ENCODE assay signal across 12 mouse cellular contexts in genomic region chr2:60697530-60697929, GRCm38 (mm10). TPM values are rescaled to one million over a fixed set of nuclear protein-coding genes. Genes with fewer than 3 reads are reported as not detected.
DNase-seq lines count a peak whose midpoint lies in the region; ATAC-seq and TF ChIP-seq lines count a peak whose summit lies in the region.
"Had no signal": no experiment of that assay in that cellular context is flagged by ENCODE, and none has a peak within 500 bp of the region (broad histone marks: within the 10 kb centered on the region; RNA-seq: fewer than 3 reads in every experiment).

No protein-coding gene starts in this region.

- H3K9me3 ChIP-seq in heart, embryonic 12.5 days (replicated peaks), result no peaks in the 10 kb centered on the region
- no peaks in the 10 kb centered on the region for H3K9me3 ChIP-seq in midbrain, embryonic 16.5 days (replicated peaks; ENCODE audit: control insufficient read depth, low read length, poor library complexity, severe bottlenecking)
- no peaks in the 10 kb centered on the region for H3K9me3 ChIP-seq in midbrain, postnatal 0 days (ENCODE audit: low read length)
- H3K9me3 ChIP-seq in hindbrain, postnatal 0 days (ENCODE audit: low read length), result no peaks in the 10 kb centered on the region
- no peaks in the 10 kb centered on the region for H3K9me3 ChIP-seq in stomach, postnatal 0 days (ENCODE audit: control insufficient read depth, low read length)

- no peak overlapping the region for H3K9ac ChIP-seq in heart, embryonic 12.5 days
- H3K9ac ChIP-seq in midbrain, embryonic 16.5 days (ENCODE audit: low read depth, low read length), result no peak overlapping the region
- H3K9ac ChIP-seq in midbrain, postnatal 0 days (replicated peaks; ENCODE audit: low read length, poor library complexity, severe bottlenecking), result no peak overlapping the region
- no peak overlapping the region for H3K9ac ChIP-seq in hindbrain, postnatal 0 days (replicated peaks; ENCODE audit: low read length)
- H3K9ac ChIP-seq in stomach, postnatal 0 days (ENCODE audit: low read length), result no peak overlapping the region

- peaks cover 50% of the 10 kb centered on the region for H3K4me1 ChIP-seq in heart, embryonic 12.5 days (replicated peaks)
- no peaks in the 10 kb centered on the region for H3K4me1 ChIP-seq in midbrain, embryonic 16.5 days (ENCODE audit: control insufficient read depth, insufficient read depth, low read length)
- no peaks in the 10 kb centered on the region for H3K4me1 ChIP-seq in midbrain, postnatal 0 days (ENCODE audit: insufficient read depth, low read length)
- H3K4me1 ChIP-seq in hindbrain, postnatal 0 days (ENCODE audit: insufficient read depth, low read length), result no peaks in the 10 kb centered on the region
- H3K4me1 ChIP-seq in stomach, postnatal 0 days (replicated peaks; ENCODE audit: control insufficient read depth, insufficient read depth), result peaks cover 7% of the 10 kb centered on the region; the same call in 1 of the 2 replicates

- H3K36me3 ChIP-seq in heart, embryonic 12.5 days, result no peaks in the 10 kb centered on the region
- H3K36me3 ChIP-seq in midbrain, embryonic 16.5 days (ENCODE audit: control insufficient read depth, insufficient read depth, low read length), result no peaks in the 10 kb centered on the region
- no peaks in the 10 kb centered on the region for H3K36me3 ChIP-seq in midbrain, postnatal 0 days (ENCODE audit: insufficient read depth, low read length)
- H3K36me3 ChIP-seq in hindbrain, postnatal 0 days (ENCODE audit: insufficient read depth, low read length), result no peaks in the 10 kb centered on the region
- no peaks in the 10 kb centered on the region for H3K36me3 ChIP-seq in stomach, postnatal 0 days (ENCODE audit: control insufficient read depth, insufficient read depth, low read length)

- no peak for ATAC-seq in heart, embryonic 12.5 days (ENCODE audit: insufficient number of reproducible peaks, low FRiP score)
- ATAC-seq in midbrain, embryonic 16.5 days, result peak; percentile 69
- ATAC-seq in midbrain, postnatal 0 days (ENCODE audit: low FRiP score), result no peak
- peak; percentile 19; the same call in 1 of the 2 replicates for ATAC-seq in hindbrain, postnatal 0 days
- no peak for ATAC-seq in stomach, postnatal 0 days (ENCODE audit: low FRiP score, low TSS enrichment)
- no peak for ATAC-seq in granulocyte monocyte progenitor cell, adult 5-6 weeks (replicated peaks; ENCODE audit: poor library complexity, severe bottlenecking)
- ATAC-seq: activated CD4-positive, CD25-positive, alpha-beta regulatory T cell, adult 4 months; inflammation-experienced regulatory T-cells, adult 6 months had no signal

- H3K4me3 ChIP-seq in heart, embryonic 12.5 days, result no peak overlapping the region
- no peak overlapping the region for H3K4me3 ChIP-seq in midbrain, embryonic 16.5 days (ENCODE audit: low read depth, low read length)
- no peak overlapping the region for H3K4me3 ChIP-seq in midbrain, postnatal 0 days (ENCODE audit: low read depth, low read length)
- H3K4me3 ChIP-seq in hindbrain, postnatal 0 days (ENCODE audit: low read length), result no peak overlapping the region
- no peak overlapping the region for H3K4me3 ChIP-seq in stomach, postnatal 0 days (ENCODE audit: low read depth, low read length)

- intact Hi-C loops in heart, postnatal 25 days (cut with DNase I), result no loop called here
- intact Hi-C loops in left cerebral cortex, postnatal 36 days (cut with DNase I), result no loop called here

- H3K4me2 ChIP-seq in heart, embryonic 12.5 days, result no peak overlapping the region
- no peak overlapping the region for H3K4me2 ChIP-seq in midbrain, embryonic 16.5 days (ENCODE audit: low read length)
- H3K4me2 ChIP-seq in midbrain, postnatal 0 days (ENCODE audit: low read depth, low read length, poor library complexity, severe bottlenecking), result no peak overlapping the region
- H3K4me2 ChIP-seq in hindbrain, postnatal 0 days (ENCODE audit: low read depth, low read length), result no peak overlapping the region
- no peak overlapping the region for H3K4me2 ChIP-seq in stomach, postnatal 0 days (replicated peaks; ENCODE audit: low read depth)

- no peak for TF ChIP-seq CTCF in midbrain, postnatal 0 days (IDR thresholded peaks at IDR 0.05)
- TF ChIP-seq CTCF in hindbrain, postnatal 0 days (IDR thresholded peaks at IDR 0.05; ENCODE audit: low read depth), result no peak
- TF ChIP-seq CTCF in stomach, postnatal 0 days (IDR thresholded peaks at IDR 0.05; ENCODE audit: low read depth), result no peak

- TF ChIP-seq EP300 in stomach, postnatal 0 days (optimal IDR thresholded peaks at IDR 0.05), result no peak

- WGBS in heart, embryonic 12.5 days, result 75% methylated on average over 7 of the region's 7 CpGs
- 54% methylated on average over 7 of the region's 7 CpGs for WGBS in midbrain, embryonic 16.5 days
- WGBS in midbrain, postnatal 0 days, result 52% methylated on average over 7 of the region's 7 CpGs
- WGBS in hindbrain, postnatal 0 days, result 42% methylated on average over 7 of the region's 7 CpGs
- WGBS in stomach, postnatal 0 days, result 57% methylated on average over 7 of the region's 7 CpGs

- peak overlapping the region; percentile 96 for H3K27ac ChIP-seq in heart, embryonic 12.5 days (ENCODE audit: poor library complexity, severe bottlenecking)
- H3K27ac ChIP-seq in midbrain, embryonic 16.5 days (ENCODE audit: low read length), result no peak overlapping the region
- no peak overlapping the region for H3K27ac ChIP-seq in midbrain, postnatal 0 days (ENCODE audit: low read depth, low read length)
- no peak overlapping the region for H3K27ac ChIP-seq in hindbrain, postnatal 0 days
- H3K27ac ChIP-seq in stomach, postnatal 0 days (replicated peaks), result peak overlapping the region; percentile 56
- H3K27ac ChIP-seq: macrophage had no signal

- DNase-seq in heart, postnatal 25 days (ENCODE audit: low spot score), result no peak
- DNase-seq in midbrain, postnatal 0 days (ENCODE audit: low spot score), result no peak
- no peak for DNase-seq in hindbrain, postnatal 0 days (ENCODE audit: low spot score)
- no peak for DNase-seq in stomach, postnatal 0 days (ENCODE audit: low spot score)
- DNase-seq in left cerebral cortex, postnatal 36 days (ENCODE audit: low spot score in 2 of 2), result no peak
- DNase-seq: cerebellum, adult 11-12 months had no signal

- H3K27me3 ChIP-seq in heart, embryonic 12.5 days (replicated peaks), result no peaks in the 10 kb centered on the region
- H3K27me3 ChIP-seq in midbrain, embryonic 16.5 days (ENCODE audit: control insufficient read depth, insufficient read depth, low read depth, low read length), result no peaks in the 10 kb centered on the region
- H3K27me3 ChIP-seq in midbrain, postnatal 0 days (ENCODE audit: insufficient read depth, low read length), result no peaks in the 10 kb centered on the region
- H3K27me3 ChIP-seq in hindbrain, postnatal 0 days (ENCODE audit: insufficient read depth, low read length), result no peaks in the 10 kb centered on the region
- H3K27me3 ChIP-seq in stomach, postnatal 0 days (ENCODE audit: control insufficient read depth, insufficient read depth, low read length), result no peaks in the 10 kb centered on the region

RNA-seq across cellular contexts. Expression of gene Itgb6, which starts 24.9 kb away (rescaled TPM):
- 0.14 and 0.17 TPM in 2 replicates for polyA plus RNA-seq in heart, embryonic 12.5 days (2016; fragmentation: Nextera tagmentation; extraction: Ambion mirVana)
- 10 to 100 TPM; 23.0 to 25.0 TPM for total RNA-seq in heart, postnatal 25 days (2021)
- polyA plus RNA-seq in midbrain, embryonic 16.5 days (2015; fragmentation: Nextera tagmentation; extraction: Ambion mirVana), result 0.12 TPM in 1 of 2 replicates, not detected in the other
- 0.14 and 0.22 TPM in 2 replicates for total RNA-seq in midbrain, postnatal 0 days (2014; rRNA removed)
- 0.04 and 0.33 TPM in 2 replicates for polyA plus RNA-seq in midbrain, postnatal 0 days (2015; fragmentation: Nextera tagmentation; extraction: Ambion mirVana)
- total RNA-seq in hindbrain, postnatal 0 days (2014; rRNA removed), result 0.05 and 0.97 TPM in 2 replicates
- 0.08 TPM in 2 replicates for polyA plus RNA-seq in hindbrain, postnatal 0 days (2015; fragmentation: Nextera tagmentation; extraction: Ambion mirVana)
- 8.5 and 8.6 TPM in 2 replicates for polyA plus RNA-seq in stomach, postnatal 0 days (2015; fragmentation: Nextera tagmentation; extraction: Ambion mirVana)
- total RNA-seq in granulocyte monocyte progenitor cell, adult 5-6 weeks (2014; fragmentation: Nextera tagmentation), result 0.53 TPM in 1 of 2 replicates, not detected in the other
- not detected in 2 replicates for total RNA-seq in granulocyte monocyte progenitor cell, adult 5-6 weeks (2017)
- under 1 TPM in 1 of 2 experiments, not detected in 1; 0.10 TPM for total RNA-seq in left cerebral cortex, postnatal 36 days (2021)
- polyA plus RNA-seq: inflammation-experienced regulatory T-cells, adult 6 months; macrophage had no signal

Comparison
In these comparisons a context has a peak if more than half of its experiments do, and no peak if none do; other contexts are left out.
1. ATAC-seq: peak in midbrain, embryonic 16.5 days (single experiment) and hindbrain, postnatal 0 days (single experiment); none in heart, embryonic 12.5 days (single experiment), midbrain, postnatal 0 days (single experiment), stomach, postnatal 0 days (single experiment) and granulocyte monocyte progenitor cell, adult 5-6 weeks (single experiment).
2. H3K27ac ChIP-seq: peak in heart, embryonic 12.5 days (single experiment) and stomach, postnatal 0 days (single experiment); none in midbrain, embryonic 16.5 days (single experiment), midbrain, postnatal 0 days (single experiment) and hindbrain, postnatal 0 days (single experiment).
3. RNA of gene Itgb6, which starts 24.9 kb away (total RNA-seq): 23.0 to 25.0 TPM in heart, postnatal 25 days; 0.10 TPM in left cerebral cortex, postnatal 36 days, 0.14 to 0.22 TPM in midbrain, postnatal 0 days, 0.05 to 0.97 TPM in hindbrain, postnatal 0 days and 0.53 TPM in granulocyte monocyte progenitor cell, adult 5-6 weeks; every median in the first group is over 10 times any median in the second.